Mouse (Mus musculus): Measurements from ENCODE around the gene Mfsd1.

Gene Mfsd1

DNA sequence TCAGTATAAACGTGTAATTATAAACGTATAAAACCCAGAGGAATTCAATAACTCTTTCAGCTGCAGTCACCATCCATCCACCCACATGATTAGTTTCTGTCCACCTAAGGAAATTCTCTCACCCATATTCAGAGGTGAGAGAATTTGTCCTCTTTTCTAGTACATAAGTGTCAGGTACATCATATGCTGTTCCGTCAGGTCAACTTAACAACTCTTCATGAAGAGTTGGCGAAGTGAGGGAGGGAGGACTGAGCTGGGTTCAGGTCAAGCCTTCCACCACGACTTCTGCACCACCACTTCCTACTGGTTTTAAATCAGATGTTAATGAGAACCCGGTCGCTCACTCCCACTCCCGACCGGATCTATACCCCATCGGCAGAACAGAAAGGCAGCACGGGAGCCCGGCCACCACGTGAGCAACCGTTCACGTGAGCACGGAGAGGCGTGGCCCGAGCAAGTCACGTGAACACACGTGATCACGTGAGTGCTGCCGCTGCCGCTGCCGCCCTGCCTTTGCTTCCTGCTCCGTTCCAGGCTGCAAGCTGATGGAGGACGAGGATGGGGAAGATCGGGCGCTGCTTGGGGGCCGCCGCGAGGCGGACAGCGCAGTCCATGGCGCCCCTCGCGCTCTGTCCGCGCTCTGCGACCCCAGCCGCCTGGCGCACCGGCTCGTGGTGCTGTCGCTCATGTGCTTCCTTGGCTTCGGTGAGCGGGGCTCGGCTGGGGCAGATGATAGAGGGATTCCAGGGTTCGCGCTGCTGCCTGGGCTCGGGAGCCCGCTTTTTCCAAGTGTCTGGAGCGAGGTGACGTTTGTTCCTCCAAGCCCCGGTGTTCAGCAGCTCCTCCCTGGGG is at the start of gene Mfsd1:
Gene Mfsd1 (plus strand): TSS at position 469 of the 852 bp plus-strand sequence.
- peak; percentile 80 to 81 for DNase-seq

DNA sequence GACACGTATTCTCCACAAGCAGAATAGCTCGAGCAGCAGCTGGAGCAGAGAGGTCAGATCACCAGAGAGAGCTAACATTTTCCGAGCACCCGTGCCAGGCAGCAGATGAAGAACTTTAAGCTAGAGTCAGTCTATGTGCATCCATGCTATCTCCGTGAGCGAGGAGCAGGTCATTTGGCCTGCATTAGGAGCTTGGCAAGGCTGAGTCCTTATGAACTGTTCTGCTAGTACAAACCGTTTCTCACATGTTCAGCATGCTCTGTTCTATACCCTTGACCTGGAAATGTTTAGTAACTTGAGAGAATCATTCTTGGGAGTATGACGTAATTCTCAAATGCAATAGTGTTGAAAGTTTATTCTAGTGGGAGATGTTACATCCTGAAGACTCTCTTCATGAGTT is 38.9 kb upstream of the Mfsd1 start:
- no peak for DNase-seq

DNA sequence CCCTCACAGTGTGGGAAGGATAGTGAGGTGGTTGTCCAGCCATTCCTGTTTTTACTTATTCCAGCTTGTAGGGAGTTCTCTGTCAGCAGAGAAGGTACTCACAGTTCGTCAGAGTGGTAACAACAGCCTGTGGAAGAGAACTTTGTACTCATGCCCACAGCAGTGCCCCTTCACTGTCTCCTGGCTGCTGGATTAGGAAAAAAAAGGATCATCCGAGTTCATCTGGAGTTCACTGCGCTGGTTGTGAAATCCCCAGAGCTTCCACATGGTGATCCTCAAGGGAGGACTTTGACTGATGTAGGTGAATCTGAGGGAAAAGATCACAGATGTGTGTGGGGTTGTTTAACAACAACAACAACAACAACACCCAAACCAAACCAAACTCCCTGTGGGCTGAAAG is 31.3 kb upstream of the Mfsd1 start:
- no peak for DNase-seq

DNA sequence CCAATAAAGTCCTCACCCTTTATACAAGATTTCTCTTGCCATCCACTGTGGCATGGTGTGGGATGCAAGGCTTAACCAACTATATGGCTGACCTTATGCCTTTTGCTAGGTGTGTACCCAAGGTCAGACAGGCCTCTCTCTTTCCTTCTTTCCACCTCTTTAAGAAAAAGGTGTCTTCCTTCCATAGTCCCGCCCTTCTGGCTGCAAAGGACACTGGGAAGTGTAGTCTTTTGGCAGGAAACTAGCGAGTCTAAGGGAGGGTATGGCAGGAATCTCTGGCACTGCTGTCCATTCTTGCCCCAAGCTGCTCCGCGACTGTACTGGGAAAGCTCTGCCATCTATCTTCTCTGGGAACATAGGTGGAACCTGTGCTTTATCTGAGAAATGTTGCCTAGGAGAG is 29.3 kb upstream of the Mfsd1 start:
- DNase-seq: peak in 1 of 2 experiments; percentile 14

DNA sequence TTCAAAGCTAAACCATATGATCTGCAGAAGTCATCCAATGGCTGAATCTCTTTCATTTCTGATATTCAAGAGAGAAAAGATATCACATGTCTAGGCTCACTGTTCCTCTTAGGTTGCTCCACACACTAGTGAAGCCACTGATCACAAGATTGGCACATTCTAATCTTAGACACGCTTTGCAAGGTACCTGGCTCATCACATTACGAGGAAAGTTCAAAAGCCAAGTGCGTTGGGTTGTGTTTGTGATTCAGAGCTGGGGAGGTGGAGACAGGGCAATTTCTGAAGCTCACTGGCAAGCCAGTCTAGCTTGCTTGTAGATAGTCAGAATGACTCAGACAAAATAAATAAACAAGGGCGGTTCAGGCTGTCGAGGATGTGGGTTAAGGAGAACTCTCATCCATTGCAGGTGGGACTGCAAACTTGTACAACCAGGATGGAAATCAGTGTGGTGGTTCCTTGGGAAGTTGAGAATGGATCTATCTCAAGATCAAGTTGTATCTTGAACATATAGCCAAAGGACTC is 28.6 kb upstream of the Mfsd1 start:
- DNase-seq: no peak

DNA sequence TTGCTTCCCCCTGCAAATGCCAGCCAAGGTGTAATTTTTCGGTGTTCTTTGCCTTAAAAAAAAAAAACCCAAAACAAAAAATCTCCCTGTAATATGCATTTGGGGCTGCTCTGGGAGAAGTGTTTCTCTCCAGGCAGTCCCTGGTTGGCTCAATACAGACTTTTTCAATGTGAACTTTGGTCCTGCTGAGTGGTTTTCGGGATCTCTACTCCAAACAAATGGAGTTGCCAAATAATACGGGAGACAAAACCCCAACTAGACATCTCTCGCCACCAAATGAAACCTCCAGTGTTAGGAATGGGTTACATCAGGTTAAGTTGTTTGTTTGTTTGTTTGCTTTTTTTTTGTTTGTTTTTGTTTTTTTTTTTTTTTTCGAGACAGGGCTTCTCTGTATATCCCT is 27.3 kb upstream of the Mfsd1 start:
- DNase-seq: no peak

DNA sequence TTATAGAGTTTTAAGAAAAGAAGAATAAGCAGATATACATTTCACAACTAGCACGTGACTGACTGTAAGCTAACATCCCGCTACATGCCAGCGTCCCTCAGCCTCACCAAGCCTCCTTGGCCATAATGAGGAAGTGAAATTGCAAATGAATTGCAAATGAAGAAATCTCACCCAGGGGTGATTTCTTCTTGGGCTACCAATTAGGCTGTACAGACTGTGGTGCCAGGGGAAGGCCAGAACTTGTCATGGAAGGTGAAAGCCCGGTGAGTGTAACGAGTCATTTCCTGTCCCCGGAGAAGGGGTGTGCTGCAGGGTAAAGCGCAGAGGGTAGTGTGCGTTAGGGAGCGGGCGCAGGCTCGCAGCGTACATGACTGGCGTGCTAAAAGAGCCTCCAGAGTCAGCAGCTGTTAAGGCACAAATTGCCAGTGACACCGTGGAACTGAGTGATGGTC is 25.3 kb upstream of the Mfsd1 start:
- DNase-seq: no peak

DNA sequence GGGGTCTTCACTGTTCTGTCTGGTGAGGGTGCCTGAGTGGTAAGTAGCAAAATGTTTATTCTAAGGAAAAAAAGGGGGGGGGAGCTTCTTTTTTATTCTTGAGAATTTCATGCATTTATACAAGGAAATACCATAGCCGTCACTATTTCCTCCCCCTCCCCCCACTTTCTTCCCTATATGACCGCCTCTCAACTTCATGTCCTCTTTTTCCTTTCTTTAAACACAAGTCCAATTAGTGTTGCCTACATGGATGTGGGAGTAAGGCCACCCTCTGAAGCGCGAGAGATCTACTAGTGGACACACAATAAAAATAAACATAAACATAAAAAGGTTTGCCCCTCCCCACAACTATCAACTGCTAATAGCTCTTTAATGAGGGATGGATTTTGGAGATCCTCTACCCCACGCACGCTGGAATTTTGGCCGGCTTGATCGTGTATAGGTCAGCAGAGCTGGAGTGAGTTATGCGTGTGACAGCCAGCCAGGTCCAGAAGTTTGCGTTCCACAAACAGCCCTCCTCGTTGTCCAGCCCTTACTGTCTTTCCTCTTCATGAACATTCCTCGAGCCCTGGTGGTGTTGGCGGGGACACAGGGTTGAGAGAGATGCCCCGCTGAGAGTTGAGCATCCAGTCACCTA is 24.7 kb upstream of the Mfsd1 start:
- no peak for DNase-seq

DNA sequence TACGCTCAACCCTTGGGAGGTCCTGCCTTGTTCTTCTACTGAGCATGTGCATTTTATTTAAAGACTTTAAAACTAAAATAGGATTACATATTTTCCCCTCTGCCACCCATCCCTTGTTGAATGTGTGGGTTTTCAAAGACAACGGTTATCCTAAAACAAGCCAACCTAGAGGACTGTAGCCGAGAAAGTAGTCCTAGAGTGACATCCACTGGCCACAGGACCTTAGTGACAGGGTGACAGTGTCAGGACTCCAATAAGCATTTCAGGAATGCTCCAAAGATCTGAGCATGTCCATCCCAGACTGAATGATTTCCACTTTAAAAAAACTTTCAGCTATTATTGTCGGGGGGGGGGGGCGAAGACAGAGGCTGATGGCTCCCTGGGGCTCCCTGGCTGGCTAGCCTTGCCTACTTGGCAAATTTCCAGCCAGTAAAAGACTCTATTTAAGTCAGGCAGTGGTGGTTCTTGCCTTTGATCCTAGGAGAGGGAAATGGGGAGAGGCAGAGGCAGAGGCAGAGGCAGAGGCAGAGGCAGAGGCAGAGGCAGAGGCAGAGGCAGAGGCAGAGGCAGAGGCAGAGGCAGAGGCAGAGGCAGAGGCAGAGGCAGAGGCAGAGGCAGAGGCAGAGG is 17.7 kb upstream of the Mfsd1 start:
- no peak for DNase-seq

DNA sequence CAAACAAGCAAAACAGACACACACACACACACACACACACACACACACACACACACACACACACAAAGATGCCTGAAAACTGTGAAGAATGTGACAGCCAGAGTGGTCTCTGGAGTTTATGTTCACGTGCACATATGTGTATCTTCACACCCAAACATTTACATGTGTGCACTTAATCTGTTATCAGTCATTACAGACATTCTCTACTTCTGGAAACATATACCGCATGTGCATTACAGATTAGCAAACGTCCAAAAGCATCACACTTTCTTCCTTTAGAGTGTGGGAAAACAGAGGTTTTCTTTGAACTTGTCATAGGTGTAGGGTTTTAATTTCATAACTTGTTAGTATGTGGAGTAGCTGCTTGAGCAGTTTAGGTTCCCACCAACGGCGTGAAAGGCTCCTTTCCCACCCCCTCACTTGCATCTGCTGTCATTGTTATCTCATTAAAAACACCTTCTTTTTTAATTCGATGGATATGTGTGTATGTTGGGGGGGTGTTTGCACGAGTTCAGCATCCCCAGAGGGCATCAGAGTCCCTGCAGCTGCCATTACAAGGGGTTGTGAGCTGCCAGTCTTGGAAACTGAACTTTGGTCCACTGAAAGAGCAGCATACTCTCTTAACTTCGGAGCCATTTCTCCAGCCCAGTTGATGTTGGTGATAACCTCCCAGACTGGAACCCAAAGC is 16.9 kb upstream of the Mfsd1 start:
- no peak for DNase-seq

DNA sequence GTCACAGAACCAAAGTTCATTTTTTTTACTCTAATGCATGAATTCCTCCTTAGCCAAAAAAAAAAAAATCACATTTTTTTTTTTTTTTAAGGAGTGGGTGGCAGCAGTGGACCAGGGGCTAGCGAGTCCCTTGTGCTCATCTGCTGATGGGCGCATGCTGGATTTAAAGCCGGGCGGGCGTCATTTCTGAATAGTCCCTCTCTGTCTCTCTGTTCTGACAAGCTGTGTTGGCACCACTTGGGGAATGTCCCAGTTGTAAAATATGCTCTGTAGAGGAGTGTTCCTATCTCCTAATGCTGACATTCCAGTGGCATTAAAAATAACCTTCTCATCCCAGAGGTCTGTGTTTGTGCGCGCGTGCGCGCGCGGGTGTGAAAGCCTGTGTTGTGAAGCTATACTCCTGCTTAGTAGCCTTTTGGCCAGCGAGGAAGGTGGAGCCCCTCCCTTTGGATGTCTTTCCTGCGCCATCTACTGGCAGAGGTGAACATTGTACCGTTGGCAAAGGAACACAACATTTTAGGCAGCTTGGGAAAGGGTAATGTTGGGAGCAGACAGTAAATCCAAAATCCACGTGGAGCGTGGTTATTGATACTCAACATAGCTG is 14.4 kb upstream of the Mfsd1 start:
- DNase-seq: peak; percentile 59 to 64

DNA sequence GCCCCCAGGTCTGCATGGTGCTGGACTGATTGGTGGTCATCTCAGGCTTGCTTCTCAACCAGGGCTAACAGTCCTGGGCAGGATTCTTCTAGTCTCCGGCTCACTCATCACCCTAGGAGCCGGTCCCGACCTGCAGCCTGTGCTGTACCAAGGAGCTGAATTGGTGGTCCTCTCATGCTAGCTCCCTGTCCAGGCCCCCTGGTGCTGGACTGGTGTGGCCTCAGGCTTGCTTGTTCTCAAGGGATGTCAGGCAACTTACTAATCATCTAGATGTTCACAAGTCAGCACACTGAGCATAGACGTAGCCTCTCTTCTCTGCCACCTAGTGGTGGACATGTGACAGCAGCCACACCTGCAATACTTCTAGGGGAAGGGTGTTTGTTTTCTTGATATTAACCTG is 9.6 kb upstream of the Mfsd1 start:
- peak; percentile 11 for DNase-seq

DNA sequence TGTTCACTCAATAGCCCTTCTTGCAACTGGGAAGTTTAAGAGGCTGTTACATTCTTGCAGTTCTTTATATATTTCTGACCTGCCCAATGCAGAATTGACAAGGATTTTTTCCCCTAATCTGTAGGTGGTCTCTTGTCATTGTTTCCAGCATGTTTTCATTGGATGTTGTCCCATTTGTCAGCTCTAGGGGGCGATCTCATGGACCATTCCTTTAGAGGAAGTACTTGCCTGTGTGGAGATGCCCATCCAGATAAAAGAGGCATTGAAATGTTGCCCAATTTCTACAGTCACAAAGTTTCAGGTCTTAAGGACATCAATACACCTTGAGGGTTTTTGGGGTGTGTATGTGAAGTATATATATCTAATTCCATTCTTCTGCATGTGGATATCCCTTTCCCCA is 9.0 kb upstream of the Mfsd1 start:
- no peak for DNase-seq

DNA sequence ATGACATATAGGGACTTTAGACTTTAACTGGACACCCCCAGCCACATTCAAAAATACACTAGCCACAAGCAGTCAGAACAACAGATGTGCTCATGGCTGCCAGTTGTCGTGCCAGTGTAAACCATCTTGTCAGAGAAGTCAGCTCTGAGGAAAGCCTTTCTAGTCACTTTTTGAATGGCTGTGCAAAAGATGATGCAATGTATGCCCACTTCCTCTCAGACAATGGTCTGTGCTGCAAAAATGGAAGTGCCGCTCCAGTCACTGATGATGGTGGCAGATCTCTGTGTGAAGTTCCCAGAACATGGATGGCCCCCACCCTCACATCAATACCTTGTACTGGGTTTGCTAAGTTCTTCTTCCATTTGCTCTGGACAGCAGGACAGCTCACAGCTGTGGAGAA is 6.3 kb upstream of the Mfsd1 start:
- no peak for DNase-seq

DNA sequence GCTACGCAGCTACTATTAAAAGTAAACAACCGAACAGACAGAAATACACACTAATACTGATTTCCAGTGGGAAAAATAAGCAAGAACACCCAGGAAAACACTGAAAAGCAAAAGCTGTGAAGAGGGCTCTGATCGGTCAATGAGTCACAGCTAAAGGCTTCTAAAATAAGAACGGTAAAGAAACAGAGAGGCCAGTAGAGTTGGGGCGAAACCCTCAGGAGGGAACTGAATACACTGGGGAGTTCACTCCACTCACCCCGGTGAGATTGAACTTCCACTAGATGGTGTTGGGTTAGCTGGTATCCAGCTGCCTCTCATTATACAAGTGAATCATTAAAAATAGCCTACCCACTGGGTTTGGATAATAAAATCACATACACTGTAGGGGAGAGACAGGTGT is 5.8 kb upstream of the Mfsd1 start:
- DNase-seq: no peak

DNA sequence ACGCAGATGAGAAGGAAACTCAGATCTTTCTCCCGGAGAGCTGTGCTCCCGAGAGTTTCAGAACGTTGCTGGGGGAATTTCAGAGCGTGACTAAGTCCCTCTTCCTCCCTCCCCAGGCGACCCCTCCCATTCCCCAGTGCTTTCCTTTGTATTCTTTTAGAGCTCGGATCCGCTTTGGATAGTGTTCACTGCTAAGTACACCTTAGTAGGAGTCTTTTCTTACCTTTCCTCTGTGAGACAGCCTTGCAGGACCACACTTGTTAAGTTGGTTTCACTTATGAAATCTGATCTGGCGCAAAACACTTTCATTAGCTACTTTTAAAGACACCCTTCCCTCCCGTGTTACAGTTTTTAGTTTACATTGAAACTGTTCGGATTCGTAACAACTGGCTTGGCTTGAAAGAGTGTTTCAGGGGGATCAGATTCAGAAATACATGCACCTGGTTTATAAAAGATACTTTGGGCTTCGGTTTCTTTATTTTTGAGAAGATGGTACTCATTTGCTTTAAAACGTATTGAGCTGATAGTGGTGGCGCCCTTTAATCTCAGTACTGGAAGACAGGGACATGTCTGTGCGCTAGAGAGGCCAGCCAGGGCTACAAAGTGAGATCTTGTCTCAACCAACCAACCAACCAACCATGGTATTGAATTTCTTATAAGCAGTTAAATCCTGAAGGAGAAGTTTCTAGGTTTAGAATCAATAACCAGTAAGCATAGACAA is 744 bp downstream of the Mfsd1 start:
- no peak for DNase-seq

DNA sequence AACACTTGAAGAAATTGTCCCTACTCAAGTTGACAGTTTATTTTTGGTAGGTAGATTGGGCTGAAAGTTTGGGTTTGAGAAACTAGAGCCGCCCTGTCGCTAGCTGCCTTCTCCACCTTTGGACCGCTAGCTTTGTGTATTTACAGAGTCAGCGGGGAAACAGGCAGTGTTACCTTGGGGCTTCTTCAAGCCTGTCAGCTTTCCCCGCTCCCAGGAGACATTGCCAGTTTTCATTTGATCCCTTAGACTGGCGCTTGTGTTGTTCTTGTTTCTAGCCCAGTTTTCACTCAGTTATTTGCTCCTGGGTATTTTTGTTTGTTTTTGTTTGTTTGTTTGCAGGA is 1.3 kb downstream of the Mfsd1 start:
- DNase-seq: no peak

DNA sequence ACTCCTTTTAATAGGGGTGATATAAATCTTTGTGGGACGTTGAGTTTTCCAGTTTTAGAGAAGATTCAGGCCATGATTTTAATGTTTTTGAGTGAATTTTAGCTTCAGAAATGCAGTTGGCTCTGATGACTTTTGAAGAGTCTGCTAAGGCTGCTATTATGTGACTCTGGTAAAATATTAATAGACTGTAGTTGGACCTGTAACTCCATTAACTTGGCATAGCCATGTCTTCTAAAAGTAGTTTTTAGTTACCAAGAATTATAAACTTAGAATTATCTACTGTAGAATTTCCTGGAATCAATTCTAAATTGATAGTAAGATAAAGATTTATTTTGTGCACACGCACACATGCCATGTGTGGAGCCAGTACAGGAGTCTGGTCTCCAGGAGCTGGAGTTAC is 4.0 kb downstream of the Mfsd1 start:
- no peak for DNase-seq

DNA sequence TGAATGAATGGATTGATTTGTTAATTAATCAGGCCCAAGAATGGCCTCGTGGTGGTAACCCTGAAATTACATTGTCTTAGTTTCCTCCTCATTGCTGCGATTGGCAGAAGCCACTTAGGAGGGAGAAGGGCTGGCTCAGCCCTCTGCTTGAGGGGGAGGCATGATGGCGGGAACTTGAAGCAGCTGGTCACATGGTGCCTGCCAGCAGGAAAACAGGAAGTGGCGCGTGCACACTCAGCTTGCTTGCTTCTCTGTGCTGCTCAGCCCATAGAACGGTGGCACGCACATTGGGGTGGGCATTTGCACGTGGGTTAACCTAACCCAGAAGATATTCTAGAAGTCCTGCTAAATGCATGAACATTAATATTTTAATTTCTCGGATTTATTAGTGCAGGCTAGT is 4.9 kb downstream of the Mfsd1 start:
- no peak for DNase-seq

DNA sequence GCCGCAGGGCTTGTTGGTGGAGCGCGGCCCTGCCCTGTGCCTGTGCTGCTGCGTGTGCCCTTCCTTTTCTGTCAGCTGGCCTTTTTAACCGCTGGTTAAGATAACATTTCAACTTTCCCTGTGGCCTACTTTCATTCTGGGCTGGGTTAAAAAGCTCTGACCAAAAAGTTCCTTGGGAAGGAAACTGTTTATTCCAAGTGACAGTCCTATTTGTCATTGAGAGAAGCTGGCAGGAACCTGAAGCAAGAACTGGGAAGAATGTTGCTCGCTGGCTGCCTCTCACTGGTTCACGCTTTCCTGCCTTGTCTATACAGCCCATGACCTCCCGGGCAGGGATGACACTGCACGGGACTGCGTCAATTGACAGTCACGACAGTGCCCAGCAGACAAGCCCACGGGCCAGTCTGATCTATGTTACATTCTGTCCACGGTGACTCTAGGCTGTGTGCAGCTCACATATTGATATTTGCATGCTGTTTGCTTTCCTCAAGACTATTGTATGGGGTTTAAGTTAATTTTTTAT is 19.1 kb downstream of the Mfsd1 start:
- no peak for DNase-seq

DNA sequence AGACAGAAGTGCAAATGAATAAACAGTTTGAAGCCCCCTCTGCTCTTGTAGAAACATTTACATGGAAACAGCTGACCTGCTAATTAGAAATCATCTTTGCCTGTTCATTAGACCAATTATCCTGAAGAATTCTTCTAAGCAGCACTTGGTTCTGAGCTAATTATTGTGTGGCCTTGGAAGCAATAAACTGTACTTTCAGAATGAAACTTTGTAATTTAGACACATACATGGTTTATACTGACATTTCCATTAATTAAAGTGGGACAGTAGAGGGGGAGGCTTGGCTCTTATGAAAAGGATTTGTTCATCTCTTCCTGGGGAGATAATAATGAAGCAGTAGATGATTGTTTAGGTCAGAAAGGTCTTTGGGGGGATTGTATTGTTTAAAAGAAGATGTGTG is 35.7 kb downstream of the Mfsd1 start:
- DNase-seq: no peak

DNA sequence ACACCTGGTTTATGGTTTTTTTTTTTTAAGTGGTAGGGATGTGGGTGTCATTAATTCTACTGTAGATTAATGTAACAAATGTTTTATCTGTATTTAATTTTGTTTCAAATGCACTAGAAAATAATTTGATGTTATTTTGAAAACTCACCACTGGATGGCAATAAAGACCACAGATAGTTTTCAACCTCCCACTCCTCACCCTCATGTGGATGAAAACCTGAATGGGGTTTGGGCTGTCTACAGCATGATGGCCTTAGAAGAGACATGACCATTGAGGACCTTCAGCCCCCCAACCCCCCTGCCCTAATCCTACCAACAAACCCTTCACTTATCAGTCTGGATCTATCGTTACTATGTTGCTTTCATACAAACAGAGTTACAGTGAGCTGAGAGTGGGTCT is 42.1 kb downstream of the Mfsd1 start:
- DNase-seq: no peak

Data from cerebellum, adult 18-20 months (tissue).